Mouse (Mus musculus): Measurements from ENCODE around the gene Sox21. TPM values are rescaled to one million over a fixed set of nuclear protein-coding genes. Genes with fewer than 3 reads are reported as not detected.
A peak's percentile ranks its signal among the peaks of the same experiment; 100 is the strongest.

Gene Sox21
- polyA plus RNA-seq, 1 experiment from 2014 or later, result not detected

- H3K27me3 ChIP-seq (replicated peaks; ENCODE audit: control insufficient read depth, insufficient read depth, low read length), result peaks cover 99% of the 10 kb centered on the region
- ATAC-seq (replicated peaks; ENCODE audit: low FRiP score, low TSS enrichment, low read depth), result no peak
Measured at GRCm38 (mm10) chr14:118232381-118232970, 4.4 kb downstream of the Sox21 start.

GRCm38 (mm10) chr14:118226471-118227155, 10.2 kb downstream of the Sox21 start:
- H3K4me3 ChIP-seq (ENCODE audit: low read depth, low read length), result no peak overlapping the region
- WGBS, result under 1% methylated on average over 21 of the region's 21 CpGs
- ATAC-seq (replicated peaks; ENCODE audit: low FRiP score, low TSS enrichment, low read depth), result no peak

More at GRCm38 (mm10) chr14:118232381-118232970, 4.4 kb downstream of the Sox21 start:
- no peak overlapping the region for H3K4me3 ChIP-seq (ENCODE audit: low read depth, low read length)
- no peak overlapping the region for H3K4me2 ChIP-seq (ENCODE audit: low read length)
- H3K4me1 ChIP-seq (replicated peaks; ENCODE audit: control insufficient read depth, insufficient read depth, low read length), result peaks cover 6% of the 10 kb centered on the region
- 3% methylated on average over 8 of the region's 8 CpGs for WGBS
- no peaks in the 10 kb centered on the region for H3K9me3 ChIP-seq (ENCODE audit: control insufficient read depth, low read length)
- no peak overlapping the region for H3K9ac ChIP-seq (ENCODE audit: low read length)
- H3K36me3 ChIP-seq (ENCODE audit: control insufficient read depth, insufficient read depth, low read length), result no peaks in the 10 kb centered on the region
- H3K27ac ChIP-seq (ENCODE audit: low read depth), result no peak overlapping the region
- peak; percentile 69 for DNase-seq (ENCODE audit: low spot score)

GRCm38 (mm10) chr14:118225911-118226310, 10.9 kb downstream of the Sox21 start:
- peaks cover 90% of the 10 kb centered on the region for H3K27me3 ChIP-seq (replicated peaks; ENCODE audit: control insufficient read depth, insufficient read depth, low read length)
- no peak overlapping the region for H3K27ac ChIP-seq (ENCODE audit: low read depth)
- no peaks in the 10 kb centered on the region for H3K4me1 ChIP-seq (replicated peaks; ENCODE audit: control insufficient read depth, insufficient read depth, low read length)
- no peaks in the 10 kb centered on the region for H3K9me3 ChIP-seq (ENCODE audit: control insufficient read depth, low read length)
- no peak overlapping the region; the same call in 1 of the 2 replicates for H3K4me2 ChIP-seq (ENCODE audit: low read length)
- ATAC-seq (replicated peaks; ENCODE audit: low FRiP score, low TSS enrichment, low read depth) (no peak), DNase-seq (ENCODE audit: low spot score) (no peak)
- no peaks in the 10 kb centered on the region for H3K36me3 ChIP-seq (ENCODE audit: control insufficient read depth, insufficient read depth, low read length)
- H3K9ac ChIP-seq (ENCODE audit: low read length), result no peak overlapping the region
- under 1% methylated on average over 21 of the region's 21 CpGs for WGBS
- H3K4me3 ChIP-seq (ENCODE audit: low read depth, low read length), result no peak overlapping the region

More at GRCm38 (mm10) chr14:118226471-118227155, 10.2 kb downstream of the Sox21 start:
- H3K36me3 ChIP-seq (ENCODE audit: control insufficient read depth, insufficient read depth, low read length), result no peaks in the 10 kb centered on the region
- H3K4me2 ChIP-seq (ENCODE audit: low read length), result no peak overlapping the region
- no peak for DNase-seq (ENCODE audit: low spot score)
- peaks cover 97% of the 10 kb centered on the region for H3K27me3 ChIP-seq (replicated peaks; ENCODE audit: control insufficient read depth, insufficient read depth, low read length)
- no peak overlapping the region for H3K27ac ChIP-seq (ENCODE audit: low read depth)
- no peak overlapping the region for H3K9ac ChIP-seq (ENCODE audit: low read length)
- no peaks in the 10 kb centered on the region for H3K4me1 ChIP-seq (replicated peaks; ENCODE audit: control insufficient read depth, insufficient read depth, low read length)
- H3K9me3 ChIP-seq (ENCODE audit: control insufficient read depth, low read length), result no peaks in the 10 kb centered on the region

GRCm38 (mm10) chr14:118225061-118225743, 11.6 kb downstream of the Sox21 start:
- Histone ChIP-seq H3K9ac (ENCODE audit: low read length) (no peak overlapping the region), H3K4me2 (ENCODE audit: low read length) (no peak overlapping the region), H3K4me1 (replicated peaks; ENCODE audit: control insufficient read depth, insufficient read depth, low read length) (no peaks in the 10 kb centered on the region), H3K36me3 (ENCODE audit: control insufficient read depth, insufficient read depth, low read length) (no peaks in the 10 kb centered on the region), H3K27me3 (replicated peaks; ENCODE audit: control insufficient read depth, insufficient read depth, low read length) (peaks cover 83% of the 10 kb centered on the region), H3K9me3 (ENCODE audit: control insufficient read depth, low read length) (no peaks in the 10 kb centered on the region), H3K27ac (ENCODE audit: low read depth) (no peak overlapping the region), H3K4me3 (ENCODE audit: low read depth, low read length) (no peak overlapping the region)
- ATAC-seq (replicated peaks; ENCODE audit: low FRiP score, low TSS enrichment, low read depth) (no peak), DNase-seq (ENCODE audit: low spot score) (peak; percentile 57)
- WGBS, result 13% methylated on average over 16 of the region's 16 CpGs

- H3K27ac ChIP-seq (ENCODE audit: low read depth), result no peak overlapping the region
- no peak overlapping the region for H3K4me3 ChIP-seq (ENCODE audit: low read depth, low read length)
- H3K9me3 ChIP-seq (ENCODE audit: control insufficient read depth, low read length), result no peaks in the 10 kb centered on the region
- H3K27me3 ChIP-seq (replicated peaks; ENCODE audit: control insufficient read depth, insufficient read depth, low read length), result peaks cover 39% of the 10 kb centered on the region
- H3K36me3 ChIP-seq (ENCODE audit: control insufficient read depth, insufficient read depth, low read length), result no peaks in the 10 kb centered on the region
- H3K9ac ChIP-seq (ENCODE audit: low read length), result no peak overlapping the region
- WGBS, result 76% methylated on average over 1 of the region's 1 CpGs
- no peak overlapping the region for H3K4me2 ChIP-seq (ENCODE audit: low read length)
- DNase-seq (ENCODE audit: low spot score) (no peak), ATAC-seq (replicated peaks; ENCODE audit: low FRiP score, low TSS enrichment, low read depth) (no peak)
- H3K4me1 ChIP-seq (replicated peaks; ENCODE audit: control insufficient read depth, insufficient read depth, low read length), result no peaks in the 10 kb centered on the region
Measured at GRCm38 (mm10) chr14:118220885-118221284, 15.9 kb downstream of the Sox21 start.

- Histone ChIP-seq H3K27ac (ENCODE audit: low read depth) (no peak overlapping the region), H3K4me2 (ENCODE audit: low read length) (no peak overlapping the region), H3K27me3 (replicated peaks; ENCODE audit: control insufficient read depth, insufficient read depth, low read length) (no peaks in the 10 kb centered on the region), H3K9ac (ENCODE audit: low read length) (no peak overlapping the region), H3K4me3 (ENCODE audit: low read depth, low read length) (no peak overlapping the region), H3K4me1 (replicated peaks; ENCODE audit: control insufficient read depth, insufficient read depth, low read length) (no peaks in the 10 kb centered on the region), H3K36me3 (ENCODE audit: control insufficient read depth, insufficient read depth, low read length) (no peaks in the 10 kb centered on the region), H3K9me3 (ENCODE audit: control insufficient read depth, low read length) (no peaks in the 10 kb centered on the region)
- DNase-seq (ENCODE audit: low spot score) (no peak), ATAC-seq (replicated peaks; ENCODE audit: low FRiP score, low TSS enrichment, low read depth) (no peak)
- 80% methylated on average over 8 of the region's 8 CpGs for WGBS
Measured at GRCm38 (mm10) chr14:118216826-118217225, 20.0 kb downstream of the Sox21 start.

GRCm38 (mm10) chr14:118212188-118212804, 24.5 kb downstream of the Sox21 start:
- no peak overlapping the region for H3K4me3 ChIP-seq (ENCODE audit: low read depth, low read length)
- H3K4me2 ChIP-seq (ENCODE audit: low read length), result no peak overlapping the region
- no peaks in the 10 kb centered on the region for H3K9me3 ChIP-seq (ENCODE audit: control insufficient read depth, low read length)
- DNase-seq (ENCODE audit: low spot score) (no peak), ATAC-seq (replicated peaks; ENCODE audit: low FRiP score, low TSS enrichment, low read depth) (no peak)
- H3K4me1 ChIP-seq (replicated peaks; ENCODE audit: control insufficient read depth, insufficient read depth, low read length), result no peaks in the 10 kb centered on the region
- no peak overlapping the region for H3K27ac ChIP-seq (ENCODE audit: low read depth)
- no peaks in the 10 kb centered on the region for H3K36me3 ChIP-seq (ENCODE audit: control insufficient read depth, insufficient read depth, low read length)
- WGBS, result 78% methylated on average over 15 of the region's 15 CpGs
- H3K27me3 ChIP-seq (replicated peaks; ENCODE audit: control insufficient read depth, insufficient read depth, low read length), result no peaks in the 10 kb centered on the region
- H3K9ac ChIP-seq (ENCODE audit: low read length), result no peak overlapping the region

- no peak for DNase-seq (ENCODE audit: low spot score)
- no peak overlapping the region for H3K9ac ChIP-seq (ENCODE audit: low read length)
- H3K27me3 ChIP-seq (replicated peaks; ENCODE audit: control insufficient read depth, insufficient read depth, low read length), result no peaks in the 10 kb centered on the region
- no peaks in the 10 kb centered on the region for H3K4me1 ChIP-seq (replicated peaks; ENCODE audit: control insufficient read depth, insufficient read depth, low read length)
- H3K9me3 ChIP-seq (ENCODE audit: control insufficient read depth, low read length), result no peaks in the 10 kb centered on the region
- no peak overlapping the region for H3K27ac ChIP-seq (ENCODE audit: low read depth)
- H3K36me3 ChIP-seq (ENCODE audit: control insufficient read depth, insufficient read depth, low read length), result no peaks in the 10 kb centered on the region
- 23% methylated on average over 5 of the region's 5 CpGs for WGBS
- H3K4me3 ChIP-seq (ENCODE audit: low read depth, low read length), result no peak overlapping the region
- no peak overlapping the region for H3K4me2 ChIP-seq (ENCODE audit: low read length)
- no peak for ATAC-seq (replicated peaks; ENCODE audit: low FRiP score, low TSS enrichment, low read depth)
Measured at GRCm38 (mm10) chr14:118209642-118210041, 27.2 kb downstream of the Sox21 start.

All from intestine, embryonic 14.5 days (tissue).